Mouse (Mus musculus) cerebellum, postnatal 4 days (tissue): ENCODE measurements around the gene Inpp5k.
"Not testable (repeated sequence)": the region's sequence is repeated elsewhere in the genome, so short reads cannot be mapped to it uniquely, and the experiment has no call there.

Source experiments
- DNase-seq, 2 experiments: peaks; one replicate each; pipeline ENCODE4 v3.0.0; 2022; ENCODE audit warnings: low spot score in 2 of 2, mixed read lengths in 1 of 2

The Inpp5k gene

GRCm38 (mm10) chr11:75630645-75631229 lies at the start of gene Inpp5k:
Inpp5k (plus strand) TSS chr11:75630988.
- peak; percentile 87 to 93 for DNase-seq

GRCm38 (mm10) chr11:75581495-75582149 lies 49.2 kb upstream of the Inpp5k start:
- DNase-seq = no peak

GRCm38 (mm10) chr11:75583521-75583920 lies 47.3 kb upstream of the Inpp5k start:
- no peak for DNase-seq

GRCm38 (mm10) chr11:75585061-75585460 lies 45.7 kb upstream of the Inpp5k start:
- DNase-seq = no peak

- DNase-seq = no peak
Measured at GRCm38 (mm10) chr11:75585978-75586377, 44.8 kb upstream of the Inpp5k start.

GRCm38 (mm10) chr11:75586963-75587362 lies 43.8 kb upstream of the Inpp5k start:
- DNase-seq = no peak

- DNase-seq = peak; percentile 91 to 93
Measured at GRCm38 (mm10) chr11:75587493-75588284, 43.1 kb upstream of the Inpp5k start, which contains the start of gene Pitpna. Pitpna (plus strand) TSS chr11:75588097.

- no peak for DNase-seq
Measured at GRCm38 (mm10) chr11:75588285-75588941, 42.4 kb upstream of the Inpp5k start.

- DNase-seq = no peak
Measured at GRCm38 (mm10) chr11:75592612-75593011, 38.2 kb upstream of the Inpp5k start.

- no peak for DNase-seq
Measured at GRCm38 (mm10) chr11:75594431-75594830, 36.4 kb upstream of the Inpp5k start.

- DNase-seq = no peak
Measured at GRCm38 (mm10) chr11:75595404-75595803, 35.4 kb upstream of the Inpp5k start.

- no peak for DNase-seq
Measured at GRCm38 (mm10) chr11:75595816-75596215, 35.0 kb upstream of the Inpp5k start.

- DNase-seq = no peak
Measured at GRCm38 (mm10) chr11:75596726-75597255, 34.0 kb upstream of the Inpp5k start.

GRCm38 (mm10) chr11:75598004-75598403 lies 32.8 kb upstream of the Inpp5k start:
- DNase-seq = no peak

GRCm38 (mm10) chr11:75599802-75600201 lies 31.0 kb upstream of the Inpp5k start:
- DNase-seq = not testable (repeated sequence)

GRCm38 (mm10) chr11:75604826-75605225 lies 26.0 kb upstream of the Inpp5k start:
- DNase-seq = no peak

GRCm38 (mm10) chr11:75605318-75605717 lies 25.5 kb upstream of the Inpp5k start:
- no peak for DNase-seq

GRCm38 (mm10) chr11:75608776-75609175 lies 22.0 kb upstream of the Inpp5k start:
- DNase-seq = no peak

GRCm38 (mm10) chr11:75610021-75610420 lies 20.8 kb upstream of the Inpp5k start:
- DNase-seq = no peak

- no peak for DNase-seq
Measured at GRCm38 (mm10) chr11:75614769-75615168, 16.0 kb upstream of the Inpp5k start.

GRCm38 (mm10) chr11:75615556-75615955 lies 15.2 kb upstream of the Inpp5k start:
- DNase-seq = no peak

GRCm38 (mm10) chr11:75619133-75619532 lies 11.7 kb upstream of the Inpp5k start:
- no peak for DNase-seq
